Mouse (Mus musculus) midbrain, embryonic 10.5 days (tissue): ENCODE results near the gene Zswim3. TPM values are rescaled to one million over a fixed set of nuclear protein-coding genes. Genes with fewer than 3 reads are reported as not detected.
A peak's percentile ranks its signal among the peaks of the same experiment; 100 is the strongest.

Experiments used
- DNase-seq: peaks from one replicate; pipeline ENCODE4 v3.0.0-alpha.2; 2017; ENCODE audit warnings: low spot score
- H3K27ac ChIP-seq: fragments of 300-500 bp; sonication (generic); replicated peaks from 2 replicates; pipeline ENCODE4 v1.5.1; 2016; ENCODE audit warnings: mild to moderate bottlenecking
- H3K27me3 ChIP-seq: fragments of 300-500 bp; sonication (generic); 2 replicates; pipeline ENCODE4 v1.6.1; 2016; ENCODE audit warnings: low read depth, mild to moderate bottlenecking; ENCODE audit not compliant: poor library complexity, severe bottlenecking
- H3K36me3 ChIP-seq: fragments of 300-500 bp; sonication (generic); 2 replicates; pipeline ENCODE4 v1.6.1; 2016; ENCODE audit warnings: mild to moderate bottlenecking, moderate library complexity
- H3K4me1 ChIP-seq: fragments of 300-500 bp; sonication (generic); 2 replicates; pipeline ENCODE4 v1.6.1; 2016
- H3K4me3 ChIP-seq: fragments of 300-500 bp; sonication (generic); 2 replicates; pipeline ENCODE4 v1.5.1; 2016; ENCODE audit warnings: mild to moderate bottlenecking, moderate library complexity
- H3K9me3 ChIP-seq: fragments of 300-500 bp; sonication (generic); replicated peaks from 2 replicates; pipeline ENCODE4 v1.6.1; 2016; ENCODE audit warnings: mild to moderate bottlenecking
- WGBS: fragments of 180-500 bp; shearing (Covaris S2); methylation state at CpG from one replicate; pipeline ENCODE4 v1.1.7; 2016; 5-methylcytosine and 5-hydroxymethylcytosine counted together
- polyA plus RNA-seq: library from polyadenylated mRNA; unstranded; fragments of >200 nt; fragmentation: Nextera tagmentation; extraction: Ambion mirVana; gene quantifications from 2 replicates; pipeline ENCODE4 v1.2.1, GENCODE M21; 2016

The Zswim3 gene
- polyA plus RNA-seq, 1 experiment from 2014 or later, result 9.7 TPM

DNA sequence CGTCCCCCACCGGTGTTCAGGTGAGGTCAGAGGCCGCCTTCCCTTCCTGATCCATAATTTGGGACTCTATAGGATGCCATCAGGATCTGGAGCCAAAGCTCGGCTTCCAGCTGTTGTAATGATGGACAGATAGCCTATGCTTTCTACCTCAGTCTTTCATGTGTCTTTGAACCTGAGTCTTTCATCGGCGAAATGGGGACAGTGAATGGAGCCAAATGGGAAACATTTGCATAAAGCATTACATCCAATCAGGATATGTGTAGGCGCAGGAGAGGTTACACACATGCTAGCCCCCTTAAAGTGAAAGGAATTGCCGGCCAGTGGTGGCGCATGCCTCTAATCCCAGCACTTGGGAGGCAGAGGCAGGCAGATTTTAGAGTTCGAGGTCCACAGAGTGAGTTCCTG is 18.3 kb downstream of the Zswim3 start:
- H3K4me3 ChIP-seq, result peak overlapping the region; percentile 71
- no peak for DNase-seq
- H3K36me3 ChIP-seq, result peaks cover 58% of the 10 kb centered on the region
- 4% methylated on average over 10 of the region's 10 CpGs for WGBS
- H3K4me1 ChIP-seq, result peaks cover 21% of the 10 kb centered on the region
- H3K27me3 ChIP-seq, result no peaks in the 10 kb centered on the region
- no peaks in the 10 kb centered on the region for H3K9me3 ChIP-seq
- H3K27ac ChIP-seq, result peak overlapping the region; percentile 89

DNA sequence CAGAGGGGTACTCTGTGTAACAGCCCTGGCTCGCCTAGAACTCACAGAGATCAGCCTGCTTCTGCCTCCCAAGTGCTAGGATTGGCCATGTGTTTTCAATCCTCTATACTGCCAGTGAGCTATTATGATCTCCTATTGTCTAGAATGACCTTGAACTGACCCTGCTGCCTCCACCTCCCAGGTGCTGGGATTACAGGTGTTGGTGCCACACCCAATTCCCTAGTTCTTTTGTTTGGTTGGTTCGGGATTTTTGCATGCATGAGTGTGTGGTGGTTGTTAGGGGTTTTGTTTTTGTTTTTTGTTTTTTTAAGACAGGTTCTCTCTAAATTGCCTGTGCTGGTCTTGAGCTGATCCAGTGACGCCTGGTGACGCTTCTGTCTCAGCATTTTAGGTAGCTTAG is 19.1 kb downstream of the Zswim3 start:
- WGBS, result 90% methylated on average over 4 of the region's 4 CpGs
- H3K36me3 ChIP-seq, result peaks cover 65% of the 10 kb centered on the region
- H3K27ac ChIP-seq, result no peak overlapping the region

DNA sequence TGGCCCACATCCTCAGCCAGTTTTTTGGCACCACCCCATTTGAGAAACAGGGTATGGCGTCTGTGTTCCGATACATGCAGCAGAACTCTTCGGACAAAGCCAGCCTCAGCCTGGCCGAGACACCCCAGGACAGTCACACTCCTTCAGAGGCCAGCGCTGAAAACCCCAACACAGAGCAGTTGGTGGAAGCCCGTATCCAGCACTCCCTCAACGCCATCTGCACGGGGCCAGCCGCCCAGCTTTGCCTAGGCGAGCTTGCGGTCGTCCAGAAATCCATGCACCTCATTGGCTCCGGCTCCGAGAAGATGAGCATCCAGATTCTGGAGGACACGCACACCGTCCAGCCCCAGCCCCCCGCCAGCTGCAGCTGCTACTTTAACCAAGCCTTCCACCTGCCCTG is 20.6 kb downstream of the Zswim3 start:
- no peak for DNase-seq
- WGBS, result 94% methylated on average over 17 of the region's 17 CpGs
- Histone ChIP-seq H3K36me3 (peaks cover 59% of the 10 kb centered on the region), H3K27ac (no peak overlapping the region), H3K27me3 (no peaks in the 10 kb centered on the region), H3K4me1 (peaks cover 21% of the 10 kb centered on the region), H3K4me3 (no peak overlapping the region), H3K9me3 (no peaks in the 10 kb centered on the region)

More for the DNA sequence above, 19.1 kb downstream of the Zswim3 start:
- Histone ChIP-seq H3K4me3 (peak overlapping the region; percentile 71; the same call in 1 of the 2 replicates), H3K4me1 (peaks cover 21% of the 10 kb centered on the region), H3K27me3 (no peaks in the 10 kb centered on the region), H3K9me3 (no peaks in the 10 kb centered on the region)
- DNase-seq, result no peak

DNA sequence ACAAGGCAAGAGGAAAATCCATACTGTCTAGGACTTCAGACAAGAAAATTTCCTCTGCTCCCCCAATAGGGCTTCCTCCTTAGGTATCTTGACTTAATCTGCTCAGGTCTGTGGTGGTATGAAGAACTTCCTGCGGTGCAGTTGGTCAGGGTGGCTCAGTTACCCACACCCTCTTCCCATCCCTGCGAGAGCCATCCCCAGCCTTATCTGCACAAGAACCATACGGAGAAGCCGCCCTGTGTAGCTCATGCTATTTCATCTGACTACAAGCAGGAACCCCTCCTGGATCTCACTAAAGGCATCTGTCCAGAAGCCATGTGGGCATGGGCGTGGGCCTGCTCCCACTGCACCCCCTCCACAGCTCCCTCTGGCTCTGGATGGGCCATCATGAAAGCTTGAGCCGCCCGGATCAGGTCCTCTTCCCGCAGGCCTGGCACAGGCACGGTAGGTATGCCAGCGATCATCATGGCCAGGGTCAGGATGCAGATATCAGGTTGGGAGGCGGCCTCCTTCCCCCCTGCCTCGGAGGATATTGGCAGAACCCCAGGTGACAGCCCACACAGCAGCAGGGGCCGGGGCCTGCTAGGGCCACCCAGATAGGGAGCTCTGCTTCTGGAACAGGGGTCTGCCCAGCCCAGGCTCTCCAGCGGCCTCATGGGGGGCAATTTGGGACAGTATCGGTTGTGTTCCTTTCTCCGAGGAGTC is 22.4 kb downstream of the Zswim3 start:
- WGBS, result 91% methylated on average over 16 of the region's 16 CpGs
- DNase-seq, result no peak
- H3K36me3 ChIP-seq, result peaks cover 48% of the 10 kb centered on the region
- H3K27ac ChIP-seq, result no peak overlapping the region
- H3K27me3 ChIP-seq, result no peaks in the 10 kb centered on the region
- no peaks in the 10 kb centered on the region for H3K9me3 ChIP-seq
- H3K4me1 ChIP-seq, result peaks cover 16% of the 10 kb centered on the region
- H3K4me3 ChIP-seq, result no peak overlapping the region

DNA sequence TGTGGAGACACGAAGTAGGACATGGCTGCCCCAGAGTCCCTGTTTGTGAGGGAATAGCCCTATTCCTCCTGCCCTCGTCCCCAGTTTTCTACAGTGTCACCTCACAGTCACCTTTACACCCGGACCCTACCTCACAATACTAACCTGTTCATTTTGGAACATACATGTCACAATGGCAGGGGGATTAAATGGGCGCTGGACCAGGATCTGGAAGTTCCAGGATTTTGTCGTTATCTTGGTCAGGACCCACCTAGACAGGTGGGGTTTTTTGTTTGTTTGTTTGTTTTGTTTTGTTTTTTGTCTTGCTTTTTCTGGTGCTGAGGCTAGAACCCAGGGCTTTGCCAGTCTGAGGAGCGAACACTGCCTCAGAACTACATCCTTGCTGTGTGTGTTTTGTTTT is 23.5 kb downstream of the Zswim3 start, which contains the start of gene Spata25:
Spata25 (minus strand) TSS at position 101 of the 400 bp plus-strand sequence.
- no peak for DNase-seq
- 93% methylated on average over 6 of the region's 6 CpGs for WGBS
- peaks cover 48% of the 10 kb centered on the region for H3K36me3 ChIP-seq
- no peaks in the 10 kb centered on the region for H3K27me3 ChIP-seq
- peaks cover 20% of the 10 kb centered on the region for H3K4me1 ChIP-seq
- H3K27ac ChIP-seq, result no peak within 1 kb of the TSS
- H3K9me3 ChIP-seq, result no peaks in the 10 kb centered on the region
- H3K4me3 ChIP-seq, result no peak within 1 kb of the TSS

DNA sequence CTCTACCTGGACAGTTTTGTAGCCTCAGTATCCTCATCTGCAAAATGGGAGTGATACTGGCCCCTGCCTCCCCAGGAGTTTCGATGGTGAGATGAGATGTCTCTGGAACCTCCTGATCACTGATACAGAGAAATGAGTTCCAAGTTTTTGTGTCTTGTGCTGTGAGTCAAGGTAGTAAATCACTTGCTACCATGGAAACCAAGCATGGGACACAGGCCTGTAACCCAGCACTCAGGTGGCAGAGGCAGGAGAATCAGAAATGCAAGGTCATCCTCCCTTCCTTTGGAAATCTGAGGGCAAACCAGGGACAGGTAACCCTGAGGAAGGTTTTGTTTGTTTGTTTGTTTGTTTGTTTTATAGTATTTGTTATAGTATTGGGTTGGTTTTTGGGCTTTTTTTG is 24.2 kb downstream of the Zswim3 start:
- Histone ChIP-seq H3K27me3 (no peaks in the 10 kb centered on the region), H3K36me3 (peaks cover 48% of the 10 kb centered on the region), H3K4me3 (no peak overlapping the region), H3K4me1 (peaks cover 16% of the 10 kb centered on the region), H3K9me3 (no peaks in the 10 kb centered on the region), H3K27ac (no peak overlapping the region)
- no peak for DNase-seq
- 98% methylated on average over 1 of the region's 1 CpGs for WGBS

DNA sequence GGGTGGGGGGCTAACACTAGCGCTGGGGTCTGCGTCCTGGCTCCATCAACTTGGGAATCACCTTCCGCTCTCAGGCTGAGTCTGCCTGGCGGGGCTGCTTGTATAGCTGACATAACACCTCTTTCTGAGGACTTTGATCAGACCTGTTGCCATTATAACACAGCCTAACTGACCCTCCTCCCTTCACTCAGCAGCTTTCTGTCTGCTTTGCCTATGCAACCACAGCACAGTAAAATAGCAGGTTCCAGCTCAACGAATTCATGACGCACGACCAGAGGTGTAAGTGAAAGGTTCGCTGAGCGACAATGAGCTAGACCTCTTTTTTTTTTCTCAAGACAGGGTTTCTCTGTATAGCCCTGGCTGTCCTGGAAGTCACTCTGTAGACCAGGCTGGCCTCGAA is 26.1 kb downstream of the Zswim3 start:
- Histone ChIP-seq H3K27ac (no peak overlapping the region), H3K4me1 (peaks cover 28% of the 10 kb centered on the region), H3K9me3 (no peaks in the 10 kb centered on the region), H3K36me3 (peaks cover 39% of the 10 kb centered on the region), H3K4me3 (no peak overlapping the region), H3K27me3 (no peaks in the 10 kb centered on the region)
- WGBS, result 90% methylated on average over 10 of the region's 10 CpGs
- no peak for DNase-seq

DNA sequence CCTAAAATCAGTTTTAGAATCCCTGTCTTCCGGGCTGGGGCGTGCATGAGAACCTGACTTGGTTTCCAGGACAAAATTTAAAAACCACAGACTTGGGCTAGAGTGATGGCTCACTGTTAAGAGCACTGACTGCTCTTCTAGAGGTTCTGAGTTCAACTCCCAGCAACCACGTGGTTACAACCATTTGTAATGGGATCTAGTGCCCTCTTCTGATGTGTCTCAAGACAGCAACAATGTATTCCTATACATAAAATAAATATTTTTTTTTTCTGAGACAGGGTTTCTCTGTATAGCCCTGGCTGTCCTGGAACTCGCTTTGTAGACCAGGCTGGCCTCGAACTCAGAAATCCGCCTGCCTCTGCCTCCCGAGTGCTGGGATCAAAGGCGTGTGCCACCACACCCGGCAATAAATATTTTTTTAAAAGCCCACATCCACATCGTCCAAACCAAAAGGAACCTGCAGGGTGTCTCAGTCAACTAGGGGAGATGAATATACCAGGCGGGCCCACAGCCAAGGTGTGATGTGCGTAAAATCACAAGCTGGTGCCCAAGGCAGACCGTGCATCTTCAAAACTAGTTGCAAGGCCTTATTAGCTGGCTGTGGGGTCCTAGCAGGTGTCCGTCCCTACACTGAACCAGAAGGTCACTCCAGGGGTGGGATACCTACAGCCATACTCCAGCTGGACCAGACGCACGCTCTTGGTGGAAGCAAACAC is 27.3 kb downstream of the Zswim3 start:
- Histone ChIP-seq H3K36me3 (peaks cover 38% of the 10 kb centered on the region), H3K4me3 (peak overlapping the region; percentile 84), H3K4me1 (peaks cover 28% of the 10 kb centered on the region), H3K27ac (peak overlapping the region; percentile 90), H3K9me3 (no peaks in the 10 kb centered on the region), H3K27me3 (no peaks in the 10 kb centered on the region)
- no peak for DNase-seq
- 67% methylated on average over 16 of the region's 16 CpGs for WGBS

DNA sequence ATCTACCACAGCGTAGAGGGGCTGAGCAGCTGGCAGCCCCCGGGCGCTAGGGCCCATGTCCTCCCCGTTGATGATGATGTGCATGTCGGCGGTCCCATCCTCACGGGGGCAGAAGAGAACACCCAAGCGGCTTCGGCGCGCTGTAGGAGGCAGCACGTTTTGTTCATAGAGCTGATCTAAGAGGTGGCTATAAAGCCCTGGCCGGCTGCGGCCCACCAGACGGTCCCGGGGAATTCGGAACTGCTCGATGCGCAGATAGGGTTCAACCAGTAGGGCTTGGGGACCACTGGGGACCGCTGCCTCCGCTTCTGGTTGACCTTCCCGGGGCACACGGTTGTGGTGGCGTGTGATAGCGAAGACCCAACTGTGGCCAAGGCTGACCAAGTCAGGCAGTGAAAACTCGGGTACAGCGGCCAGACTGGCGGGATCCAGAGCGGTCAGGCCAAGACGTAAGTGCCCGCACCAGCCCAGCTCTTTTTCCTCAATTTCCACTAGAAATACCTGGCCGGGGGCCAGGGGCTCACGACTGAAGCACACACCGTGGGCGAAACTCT is 27.9 kb downstream of the Zswim3 start, which contains the start of gene Ctsa:
Ctsa (plus strand) TSS at position 126 of the 554 bp plus-strand sequence.
- H3K27me3 ChIP-seq, result no peaks in the 10 kb centered on the region
- 2% methylated on average over 35 of the region's 35 CpGs for WGBS

DNA sequence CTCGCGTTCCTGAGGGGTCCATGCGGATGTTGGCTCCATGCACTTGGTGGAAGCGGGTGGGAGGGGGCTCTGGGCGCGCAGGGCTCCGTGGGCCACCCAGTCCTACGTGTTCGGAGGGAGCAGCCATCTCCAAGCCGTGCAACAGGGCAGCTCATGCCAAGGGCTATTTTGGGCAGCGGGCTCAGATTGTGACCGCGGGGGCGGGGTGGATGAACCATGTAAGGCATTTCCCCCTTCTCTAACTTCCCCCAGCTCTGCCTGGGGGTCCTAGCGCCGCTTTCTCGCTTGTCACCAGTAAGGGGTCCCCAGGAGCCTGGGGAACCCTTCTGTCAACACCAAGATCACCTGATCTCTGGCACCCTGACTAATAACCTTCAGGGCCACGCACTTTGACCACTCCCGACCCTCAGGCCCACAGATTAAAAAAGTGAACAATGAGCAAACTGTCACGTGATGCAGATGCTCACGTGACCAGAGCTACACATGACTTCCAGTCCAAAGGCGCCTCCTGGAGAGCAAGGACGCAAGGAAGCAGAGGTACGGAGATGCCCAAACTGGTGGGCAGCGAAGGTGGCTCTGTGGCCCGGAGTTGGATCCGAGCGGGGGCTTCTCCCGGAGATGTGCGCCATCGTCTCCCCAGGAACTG is 28.5 kb downstream of the Zswim3 start, which contains the start of gene Neurl2:
Neurl2 (minus strand) TSS at position 143 of the 646 bp plus-strand sequence.
- H3K36me3 ChIP-seq, result peaks cover 38% of the 10 kb centered on the region
- peaks cover 28% of the 10 kb centered on the region for H3K4me1 ChIP-seq
- H3K27me3 ChIP-seq, result no peaks in the 10 kb centered on the region
- H3K9me3 ChIP-seq, result no peaks in the 10 kb centered on the region
- under 1% methylated on average over 31 of the region's 31 CpGs for WGBS
- peak; percentile 94 for DNase-seq
- H3K27ac ChIP-seq, result peak within 1 kb of the TSS; percentile 90
- peak within 1 kb of the TSS; percentile 84 for H3K4me3 ChIP-seq

More for the DNA sequence above, 27.9 kb downstream of the Zswim3 start, which contains the start of gene Ctsa:
- peak; percentile 73 for DNase-seq
- peak within 1 kb of the TSS; percentile 90 for H3K27ac ChIP-seq
- H3K9me3 ChIP-seq, result no peaks in the 10 kb centered on the region
- H3K4me3 ChIP-seq, result peak within 1 kb of the TSS; percentile 84
- peaks cover 38% of the 10 kb centered on the region for H3K36me3 ChIP-seq
- peaks cover 28% of the 10 kb centered on the region for H3K4me1 ChIP-seq

DNA sequence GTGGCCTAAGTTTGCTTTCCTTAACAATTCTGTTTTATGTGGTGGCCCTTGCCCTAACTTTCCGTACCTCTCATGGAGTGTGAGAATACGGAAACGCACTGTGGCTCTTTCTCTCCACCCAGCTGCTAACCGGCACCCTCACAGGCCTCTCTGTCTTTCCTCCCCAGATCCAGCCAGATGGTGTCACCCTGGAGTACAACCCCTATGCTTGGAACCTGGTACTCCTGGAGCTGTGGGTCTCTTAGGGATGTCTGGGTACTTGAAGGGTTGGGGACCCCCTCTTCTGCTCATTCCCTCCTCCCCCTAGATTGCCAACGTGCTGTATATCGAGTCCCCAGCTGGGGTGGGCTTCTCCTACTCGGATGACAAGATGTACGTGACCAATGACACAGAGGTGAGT is 29.6 kb downstream of the Zswim3 start:
- Histone ChIP-seq H3K36me3 (peaks cover 42% of the 10 kb centered on the region), H3K27ac (no peak overlapping the region), H3K27me3 (no peaks in the 10 kb centered on the region), H3K9me3 (no peaks in the 10 kb centered on the region), H3K4me1 (peaks cover 28% of the 10 kb centered on the region), H3K4me3 (peak overlapping the region; percentile 84)
- WGBS, result 56% methylated on average over 8 of the region's 8 CpGs
- no peak for DNase-seq

DNA sequence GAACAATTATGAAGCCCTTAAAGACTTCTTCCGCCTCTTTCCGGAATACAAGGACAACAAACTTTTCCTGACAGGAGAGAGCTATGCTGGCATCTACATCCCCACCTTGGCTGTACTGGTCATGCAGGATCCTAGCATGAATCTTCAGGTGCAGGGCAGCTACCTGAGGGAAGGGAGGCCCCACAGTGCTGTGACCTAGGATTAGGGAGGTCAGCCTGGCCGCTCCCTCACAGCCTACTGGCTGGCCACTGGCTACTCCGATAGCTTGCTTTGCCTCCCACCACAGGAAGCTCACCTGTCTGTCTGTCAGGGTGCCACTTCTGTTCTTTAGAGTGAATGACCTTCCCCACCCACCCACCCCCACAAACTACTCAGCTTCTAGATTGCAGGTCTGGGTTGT is 30.3 kb downstream of the Zswim3 start:
- no peak overlapping the region for H3K27ac ChIP-seq
- H3K9me3 ChIP-seq, result no peaks in the 10 kb centered on the region
- H3K27me3 ChIP-seq, result no peaks in the 10 kb centered on the region
- H3K4me3 ChIP-seq, result peak overlapping the region; percentile 84; the same call in 1 of the 2 replicates
- no peak for DNase-seq
- peaks cover 28% of the 10 kb centered on the region for H3K4me1 ChIP-seq
- 93% methylated on average over 4 of the region's 4 CpGs for WGBS
- peaks cover 48% of the 10 kb centered on the region for H3K36me3 ChIP-seq
